Mouse (Mus musculus): ENCODE data around the gene Siah2. TPM values are rescaled to one million over a fixed set of nuclear protein-coding genes. Genes with fewer than 3 reads are reported as not detected.
A peak's percentile ranks its signal among the peaks of the same experiment; 100 is the strongest.

The Siah2 gene
- total RNA-seq, 2 experiments from 2014 or later, result 18.0 to 20.7 TPM

GRCm38 (mm10) chr3:58695044-58695443 is 2.8 kb upstream of the Siah2 start:
- no peak for DNase-seq

GRCm38 (mm10) chr3:58693331-58693730 is 1.1 kb upstream of the Siah2 start:
- no peak for DNase-seq

GRCm38 (mm10) chr3:58691374-58691939 is 743 bp downstream of the Siah2 start:
- peak; percentile 41 to 52 for DNase-seq

GRCm38 (mm10) chr3:58690619-58691373 is 1.4 kb downstream of the Siah2 start:
- peak; percentile 67 to 70 for DNase-seq

GRCm38 (mm10) chr3:58689721-58690120 is 2.5 kb downstream of the Siah2 start:
- DNase-seq, result no peak

GRCm38 (mm10) chr3:58689105-58689504 is 3.1 kb downstream of the Siah2 start:
- no peak for DNase-seq

- DNase-seq, result no peak
These were observed 3.6 kb downstream of the Siah2 start for GRCm38 (mm10) chr3:58688551-58688950.

- DNase-seq, result no peak
These were observed 5.3 kb downstream of the Siah2 start for GRCm38 (mm10) chr3:58686922-58687284.

GRCm38 (mm10) chr3:58686206-58686921 is 5.8 kb downstream of the Siah2 start:
- no peak for DNase-seq

GRCm38 (mm10) chr3:58685396-58685795 is 6.8 kb downstream of the Siah2 start:
- DNase-seq, result no peak

GRCm38 (mm10) chr3:58683346-58683745 is 8.9 kb downstream of the Siah2 start:
- no peak for DNase-seq

GRCm38 (mm10) chr3:58682336-58682735 is 9.9 kb downstream of the Siah2 start:
- no peak for DNase-seq

GRCm38 (mm10) chr3:58681831-58682230 is 10.4 kb downstream of the Siah2 start:
- DNase-seq, result no peak

- DNase-seq, result no peak
These were observed 11.1 kb downstream of the Siah2 start for GRCm38 (mm10) chr3:58680943-58681637.

- no peak for DNase-seq
These were observed 12.2 kb downstream of the Siah2 start for GRCm38 (mm10) chr3:58679996-58680395.

- no peak for DNase-seq
These were observed 13.3 kb downstream of the Siah2 start for GRCm38 (mm10) chr3:58678905-58679304.

GRCm38 (mm10) chr3:58678384-58678783 is 13.8 kb downstream of the Siah2 start:
- no peak for DNase-seq

GRCm38 (mm10) chr3:58677615-58678014 is 14.6 kb downstream of the Siah2 start:
- no peak for DNase-seq

GRCm38 (mm10) chr3:58673295-58673694 is 18.9 kb downstream of the Siah2 start:
- no peak for DNase-seq

GRCm38 (mm10) chr3:58672481-58673183 is 19.6 kb downstream of the Siah2 start:
- DNase-seq, result no peak

GRCm38 (mm10) chr3:58671616-58672250 is 20.5 kb downstream of the Siah2 start:
- no peak for DNase-seq

GRCm38 (mm10) chr3:58663970-58664369 is 28.2 kb downstream of the Siah2 start:
- DNase-seq, result no peak
